In the genomic region with DNA sequence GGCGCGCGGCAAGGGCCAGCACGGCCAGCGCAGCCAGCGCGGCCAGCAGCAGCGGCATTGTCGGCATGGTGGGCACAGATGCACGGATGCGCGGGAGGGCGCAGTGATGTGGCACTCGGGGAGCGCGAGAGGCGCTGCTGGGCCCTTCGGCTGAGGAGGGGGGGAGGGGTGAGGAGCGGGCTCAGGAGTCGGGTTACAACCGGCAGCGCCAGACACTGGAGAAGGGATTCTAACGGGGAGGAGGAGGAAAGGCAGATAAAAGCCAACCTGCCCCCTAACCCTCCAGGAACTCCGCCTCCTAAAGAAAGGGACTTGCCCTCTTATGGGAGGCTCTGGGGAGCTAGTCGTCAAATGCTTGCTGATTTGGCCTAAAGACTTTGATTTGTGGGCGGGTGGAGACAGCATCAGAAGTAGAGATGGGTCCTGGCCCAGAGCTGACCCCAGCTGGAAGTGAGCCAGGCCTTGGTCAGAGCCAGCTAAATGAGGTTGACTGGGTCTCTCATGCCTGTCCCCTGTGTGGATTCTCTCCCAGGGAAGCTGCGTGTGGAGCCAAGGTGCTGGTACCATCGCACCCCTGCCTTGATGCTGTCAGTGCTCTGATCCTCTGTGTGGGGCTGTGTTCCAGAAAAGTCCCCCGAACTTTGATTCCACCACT, we compare ENCODE assay signal across 7 mouse cellular contexts. TPM values are rescaled to one million over a fixed set of nuclear protein-coding genes. Genes with fewer than 3 reads are reported as not detected.
DNase-seq lines count a peak whose midpoint lies in the region; ATAC-seq and TF ChIP-seq lines count a peak whose summit lies in the region.

A gene (minus strand): TSS at position 230 of the 655 bp plus-strand sequence.

- H3K4me3 ChIP-seq in embryonic facial prominence, embryonic 15.5 days (replicated peaks): peak within 1 kb of the TSS; percentile 38
- H3K4me3 ChIP-seq in hindbrain, postnatal 0 days (ENCODE audit: low read length): peak within 1 kb of the TSS; percentile 18; the same call in 1 of the 2 replicates
- peak within 1 kb of the TSS; percentile 19 for H3K4me3 ChIP-seq in midbrain, embryonic 14.5 days (replicated peaks; ENCODE audit: low read depth, low read length)

- no peak within 1 kb of the TSS for H3K27ac ChIP-seq in embryonic facial prominence, embryonic 15.5 days (replicated peaks)
- H3K27ac ChIP-seq in hindbrain, postnatal 0 days: no peak within 1 kb of the TSS
- no peak within 1 kb of the TSS for H3K27ac ChIP-seq in midbrain, embryonic 14.5 days (replicated peaks; ENCODE audit: low read depth, low read length)

- peak; percentile 79 for ATAC-seq in embryonic facial prominence, embryonic 15.5 days (ENCODE audit: insufficient number of reproducible peaks, low FRiP score, low TSS enrichment, low read depth)
- peak; percentile 65 for ATAC-seq in hindbrain, postnatal 0 days
- peak; percentile 64 for ATAC-seq in midbrain, embryonic 14.5 days (ENCODE audit: low FRiP score, low TSS enrichment)

- peak; percentile 39 for DNase-seq in right cerebral cortex, postnatal 4 days
- no peak for DNase-seq in right cerebral cortex, adult 2 months (ENCODE audit: low spot score in 2 of 2)
- peak; percentile 75 for DNase-seq in hindbrain, postnatal 0 days (ENCODE audit: low spot score)
- peak; percentile 79 for DNase-seq in midbrain, embryonic 14.5 days
- DNase-seq in c-Kit-positive CD71-positive TER-119-positive erythroid progenitor cells, embryonic 14.5 days (ENCODE audit: low spot score): no peak
- DNase-seq in layer of hippocampus, adult 9-10 months (ENCODE audit: low spot score): no peak

- peak within 1 kb of the TSS; percentile 37; the same call in 1 of the 2 replicates for H3K9ac ChIP-seq in embryonic facial prominence, embryonic 15.5 days
- H3K9ac ChIP-seq in hindbrain, postnatal 0 days (replicated peaks; ENCODE audit: low read length): 0 out of 2 replicates have a peak within 1 kb of the TSS, but pooled peaks have one; percentile 13
- 0 out of 2 replicates have a peak within 1 kb of the TSS, but pooled peaks have one; percentile 23 for H3K9ac ChIP-seq in midbrain, embryonic 14.5 days (replicated peaks; ENCODE audit: low read length)

- H3K27me3 ChIP-seq in embryonic facial prominence, embryonic 15.5 days: peaks cover 5% of the 10 kb centered on the region; the same call in 1 of the 2 replicates
- no peaks in the 10 kb centered on the region for H3K27me3 ChIP-seq in hindbrain, postnatal 0 days (ENCODE audit: insufficient read depth, low read length)
- H3K27me3 ChIP-seq in midbrain, embryonic 14.5 days (ENCODE audit: control insufficient read depth, insufficient read depth, low read length): peaks cover 22% of the 10 kb centered on the region

- H3K4me1 ChIP-seq in embryonic facial prominence, embryonic 15.5 days: peaks cover 19% of the 10 kb centered on the region
- H3K4me1 ChIP-seq in hindbrain, postnatal 0 days (ENCODE audit: insufficient read depth, low read length): peaks cover 5% of the 10 kb centered on the region; the same call in 1 of the 2 replicates
- H3K4me1 ChIP-seq in midbrain, embryonic 14.5 days (ENCODE audit: control insufficient read depth, insufficient read depth, low read length): peaks cover 9% of the 10 kb centered on the region

- H3K4me2 ChIP-seq in embryonic facial prominence, embryonic 15.5 days (replicated peaks): peak within 1 kb of the TSS; percentile 71
- peak within 1 kb of the TSS; percentile 48 for H3K4me2 ChIP-seq in hindbrain, postnatal 0 days (ENCODE audit: low read depth, low read length)
- H3K4me2 ChIP-seq in midbrain, embryonic 14.5 days (ENCODE audit: low read length): peak within 1 kb of the TSS; percentile 54

- WGBS in embryonic facial prominence, embryonic 15.5 days: 3% methylated on average over 29 of the region's 29 CpGs
- 5% methylated on average over 29 of the region's 29 CpGs for WGBS in hindbrain, postnatal 0 days
- WGBS in midbrain, embryonic 14.5 days: 3% methylated on average over 29 of the region's 29 CpGs

- H3K9me3 ChIP-seq in embryonic facial prominence, embryonic 15.5 days (replicated peaks): no peaks in the 10 kb centered on the region
- no peaks in the 10 kb centered on the region for H3K9me3 ChIP-seq in hindbrain, postnatal 0 days (ENCODE audit: low read length)
- no peaks in the 10 kb centered on the region for H3K9me3 ChIP-seq in midbrain, embryonic 14.5 days (ENCODE audit: control insufficient read depth, low read length)

- no peaks in the 10 kb centered on the region for H3K36me3 ChIP-seq in embryonic facial prominence, embryonic 15.5 days
- H3K36me3 ChIP-seq in hindbrain, postnatal 0 days (ENCODE audit: insufficient read depth, low read length): no peaks in the 10 kb centered on the region
- H3K36me3 ChIP-seq in midbrain, embryonic 14.5 days (ENCODE audit: control insufficient read depth, insufficient read depth, low read length): no peaks in the 10 kb centered on the region

- peak; percentile 39; the same call in 1 of the 2 replicates for TF ChIP-seq CTCF in hindbrain, postnatal 0 days (IDR thresholded peaks at IDR 0.05; ENCODE audit: low read depth)

RNA-seq across cellular contexts. Expression of the gene that starts here (rescaled TPM):
- polyA plus RNA-seq in embryonic facial prominence, embryonic 15.5 days (2015; fragmentation: Nextera tagmentation; extraction: Ambion mirVana): 18.4 and 21.5 TPM in 2 replicates
- total RNA-seq in hindbrain, postnatal 0 days (2014; rRNA removed): 16.0 and 18.7 TPM in 2 replicates
- polyA plus RNA-seq in hindbrain, postnatal 0 days (2015; fragmentation: Nextera tagmentation; extraction: Ambion mirVana): 1.7 and 1.9 TPM in 2 replicates
- 0.79 TPM in 1 of 2 replicates, not detected in the other for polyA plus RNA-seq in midbrain, embryonic 14.5 days (2014; fragmentation: Nextera tagmentation; extraction: Ambion mirVana)

Comparison
In these comparisons a context has a peak if more than half of its experiments do, and no peak if none do; other contexts are left out.
1. DNase-seq: peak in right cerebral cortex, postnatal 4 days (single experiment) and hindbrain, postnatal 0 days (single experiment); none in right cerebral cortex, adult 2 months (0 of 2), c-Kit-positive CD71-positive TER-119-positive erythroid progenitor cells, embryonic 14.5 days (single experiment) and layer of hippocampus, adult 9-10 months (single experiment).
2. Peak in DNase-seq, ATAC-seq, H3K4me3 ChIP-seq, H3K9ac ChIP-seq and H3K4me2 ChIP-seq in midbrain, embryonic 14.5 days; RNA of the gene not detected or under 1 TPM.
3. Peak in every context shown above with its lines, with median percentiles within 50 percentile points of each other: ATAC-seq, H3K4me2 ChIP-seq, H3K4me3 ChIP-seq and H3K9ac ChIP-seq.